Mouse (Mus musculus) kidney, adult 2 months (tissue): ENCODE results near the gene Acsm5.

Source experiments
- CTCF ChIP-seq: fragments of 200-500 bp; conservative IDR thresholded peaks from 2 replicates; pipeline ENCODE4 v1.5.1; 2011; ENCODE audit warnings: low read depth, mild to moderate bottlenecking, control low read depth, low read length, moderate library complexity, mixed read lengths; ENCODE audit not compliant: insufficient read depth, insufficient read length
- POLR2A ChIP-seq: fragments of 200-500 bp; IDR thresholded peaks from one replicate; pipeline ENCODE4 v1.6.1; 2011; ENCODE audit warnings: low read depth, low read length, control low read depth

GRCm38 (mm10) chr7:119559789-119560451, 40.7 kb downstream of the Acsm5 start:
- TF ChIP-seq CTCF (no peak), POLR2A (no peak)
